Comparison of ENCODE assay signal across 8 mouse cellular contexts in the genomic region with DNA sequence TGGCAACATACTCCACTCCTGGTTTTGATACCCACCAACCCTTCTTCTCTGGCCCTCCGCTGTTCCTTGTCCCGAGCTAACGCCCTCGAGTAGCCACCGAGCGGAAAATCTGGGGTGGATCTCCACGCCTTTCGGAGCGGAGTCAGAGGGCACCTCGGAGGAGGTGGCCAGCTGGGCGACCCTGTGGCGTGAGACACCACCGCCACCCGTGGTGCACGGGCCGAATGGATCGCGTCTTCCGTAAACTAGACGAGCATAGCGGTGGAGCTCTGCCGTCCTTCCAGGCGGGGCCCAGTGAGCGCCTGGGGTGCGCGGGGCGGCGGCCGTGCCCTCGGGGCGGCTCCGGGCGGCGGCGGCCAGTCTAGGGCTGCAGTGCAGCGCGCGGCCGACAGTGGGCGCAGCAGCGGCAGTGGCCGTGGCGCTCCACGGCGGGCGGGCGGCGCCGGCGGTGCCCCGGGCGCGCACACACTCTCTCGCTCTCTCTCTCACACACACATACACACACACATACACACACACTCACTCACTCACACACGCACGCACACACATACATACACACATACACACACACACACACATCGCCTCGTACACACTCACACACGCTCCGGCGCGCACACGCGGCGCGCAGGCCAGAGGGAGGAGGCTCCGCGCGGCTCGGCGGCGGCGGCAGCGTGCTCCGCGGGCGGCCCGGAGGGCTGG. TPM values are rescaled to one million over a fixed set of nuclear protein-coding genes. Genes with fewer than 3 reads are reported as not detected.
DNase-seq lines count a peak whose midpoint lies in the region; ATAC-seq lines count a peak whose summit lies in the region.

Syt7 (plus strand) TSS at position 476 of the 699 bp plus-strand sequence.

- peak within 1 kb of the TSS; percentile 89 for H3K4me2 ChIP-seq in embryonic facial prominence, embryonic 14.5 days (ENCODE audit: low read depth, low read length)
- peak within 1 kb of the TSS; percentile 92 for H3K4me2 ChIP-seq in limb, embryonic 12.5 days
- H3K4me2 ChIP-seq in midbrain, embryonic 14.5 days (ENCODE audit: low read length) = peak within 1 kb of the TSS; percentile 75

- H3K36me3 ChIP-seq in embryonic facial prominence, embryonic 14.5 days (ENCODE audit: control insufficient read depth, insufficient read depth, low read length) = no peaks in the 10 kb centered on the region
- no peaks in the 10 kb centered on the region for H3K36me3 ChIP-seq in limb, embryonic 12.5 days
- no peaks in the 10 kb centered on the region for H3K36me3 ChIP-seq in midbrain, embryonic 14.5 days (ENCODE audit: control insufficient read depth, insufficient read depth, low read length)

- H3K4me3 ChIP-seq in embryonic facial prominence, embryonic 14.5 days (ENCODE audit: low read depth, low read length) = peak within 1 kb of the TSS; percentile 62
- H3K4me3 ChIP-seq in limb, embryonic 12.5 days (replicated peaks) = peak within 1 kb of the TSS; percentile 64
- H3K4me3 ChIP-seq in midbrain, embryonic 14.5 days (replicated peaks; ENCODE audit: low read depth, low read length) = peak within 1 kb of the TSS; percentile 69

- peaks cover 6% of the 10 kb centered on the region for H3K4me1 ChIP-seq in embryonic facial prominence, embryonic 14.5 days (ENCODE audit: control insufficient read depth, insufficient read depth, low read length)
- peaks cover 12% of the 10 kb centered on the region for H3K4me1 ChIP-seq in limb, embryonic 12.5 days (replicated peaks)
- H3K4me1 ChIP-seq in midbrain, embryonic 14.5 days (ENCODE audit: control insufficient read depth, insufficient read depth, low read length) = peaks cover 17% of the 10 kb centered on the region

- H3K27ac ChIP-seq in embryonic facial prominence, embryonic 14.5 days (replicated peaks; ENCODE audit: low read depth, low read length) = no peak within 1 kb of the TSS
- no peak within 1 kb of the TSS for H3K27ac ChIP-seq in limb, embryonic 12.5 days
- H3K27ac ChIP-seq in midbrain, embryonic 14.5 days (replicated peaks; ENCODE audit: low read depth, low read length) = peak within 1 kb of the TSS; percentile 77

- H3K27me3 ChIP-seq in embryonic facial prominence, embryonic 14.5 days (replicated peaks; ENCODE audit: control insufficient read depth, insufficient read depth, low read length) = peaks cover 31% of the 10 kb centered on the region
- peaks cover 75% of the 10 kb centered on the region for H3K27me3 ChIP-seq in limb, embryonic 12.5 days
- H3K27me3 ChIP-seq in midbrain, embryonic 14.5 days (ENCODE audit: control insufficient read depth, insufficient read depth, low read length) = no peaks in the 10 kb centered on the region; the same call in 1 of the 2 replicates

- H3K9ac ChIP-seq in embryonic facial prominence, embryonic 14.5 days (ENCODE audit: low read depth, low read length) = peak within 1 kb of the TSS; percentile 63
- peak within 1 kb of the TSS; percentile 63 for H3K9ac ChIP-seq in limb, embryonic 12.5 days (replicated peaks)
- peak within 1 kb of the TSS; percentile 83 for H3K9ac ChIP-seq in midbrain, embryonic 14.5 days (replicated peaks; ENCODE audit: low read length)

- peak; percentile 95 for DNase-seq in brain, adult 2 months (ENCODE audit: low read depth, low spot score)
- peak; percentile 90 for DNase-seq in embryonic facial prominence, embryonic 14.5 days (ENCODE audit: low spot score)
- peak; percentile 93 for DNase-seq in heart, adult 8-10 months (ENCODE audit: low spot score)
- peak; percentile 86 to 92 for DNase-seq in kidney, adult 8-10 months
- DNase-seq in midbrain, embryonic 14.5 days = peak; percentile 95
- peak; percentile 30 for DNase-seq in spleen, adult 12 weeks (ENCODE audit: low spot score)

- peak; percentile 87 for ATAC-seq in embryonic facial prominence, embryonic 14.5 days (ENCODE audit: low read depth)
- peak; percentile 77 for ATAC-seq in limb, embryonic 12.5 days (ENCODE audit: insufficient number of reproducible peaks, insufficient read depth, low FRiP score, low TSS enrichment, low read depth)
- peak; percentile 79 for ATAC-seq in midbrain, embryonic 14.5 days (ENCODE audit: low FRiP score, low TSS enrichment)
- ATAC-seq in inflammation-experienced regulatory T-cells, adult 6 months = no peak

- WGBS in embryonic facial prominence, embryonic 14.5 days = 1% methylated on average over 16 of the region's 78 CpGs
- under 1% methylated on average over 71 of the region's 78 CpGs for WGBS in limb, embryonic 12.5 days
- WGBS in midbrain, embryonic 14.5 days = under 1% methylated on average over 76 of the region's 78 CpGs

- no peaks in the 10 kb centered on the region for H3K9me3 ChIP-seq in embryonic facial prominence, embryonic 14.5 days (ENCODE audit: control insufficient read depth, low read length)
- no peaks in the 10 kb centered on the region for H3K9me3 ChIP-seq in limb, embryonic 12.5 days
- H3K9me3 ChIP-seq in midbrain, embryonic 14.5 days (ENCODE audit: control insufficient read depth, low read length) = no peaks in the 10 kb centered on the region

RNA-seq across cellular contexts. Expression of gene Syt7, which starts in this region (rescaled TPM):
- 1.4 and 2.0 TPM in 2 replicates for polyA plus RNA-seq in embryonic facial prominence, embryonic 14.5 days (2014; fragmentation: Nextera tagmentation; extraction: Ambion mirVana)
- 10 to 100 TPM; 33.2 to 39.1 (median 35.8) TPM for total RNA-seq in heart, adult 8-10 months (2022)
- polyA plus RNA-seq in limb, embryonic 12.5 days (2016; fragmentation: Nextera tagmentation; extraction: Ambion mirVana) = 0.33 and 0.84 TPM in 2 replicates
- polyA plus RNA-seq in midbrain, embryonic 14.5 days (2014; fragmentation: Nextera tagmentation; extraction: Ambion mirVana) = 10.1 and 15.4 TPM in 2 replicates
- under 1 TPM in 1 of 3 experiments, not detected in 2; 0.05 TPM for polyA plus RNA-seq in inflammation-experienced regulatory T-cells, adult 6 months (2017; shearing (Covaris generic))

Comparison
In these comparisons a context has a peak if more than half of its experiments do, and no peak if none do; other contexts are left out.
1. Peak in ATAC-seq, H3K4me3 ChIP-seq, H3K9ac ChIP-seq and H3K4me2 ChIP-seq in limb, embryonic 12.5 days; RNA of the gene not detected or under 1 TPM.
2. DNase-seq: peak in every context shown above with its lines; median percentile 95 in brain, adult 2 months; 95 in midbrain, embryonic 14.5 days; 93 in heart, adult 8-10 months; 90 in embryonic facial prominence, embryonic 14.5 days; 89 in kidney, adult 8-10 months; 30 in spleen, adult 12 weeks.